Mouse (Mus musculus) spleen, postnatal 14 days (tissue): Measurements from ENCODE around the gene Ccdc175.

Source experiments
- DNase-seq, 2 experiments: peaks; one replicate each; pipeline ENCODE4 v3.0.0; 2021 to 2022; ENCODE audit warnings: low spot score in 2 of 2

The Ccdc175 gene

DNA sequence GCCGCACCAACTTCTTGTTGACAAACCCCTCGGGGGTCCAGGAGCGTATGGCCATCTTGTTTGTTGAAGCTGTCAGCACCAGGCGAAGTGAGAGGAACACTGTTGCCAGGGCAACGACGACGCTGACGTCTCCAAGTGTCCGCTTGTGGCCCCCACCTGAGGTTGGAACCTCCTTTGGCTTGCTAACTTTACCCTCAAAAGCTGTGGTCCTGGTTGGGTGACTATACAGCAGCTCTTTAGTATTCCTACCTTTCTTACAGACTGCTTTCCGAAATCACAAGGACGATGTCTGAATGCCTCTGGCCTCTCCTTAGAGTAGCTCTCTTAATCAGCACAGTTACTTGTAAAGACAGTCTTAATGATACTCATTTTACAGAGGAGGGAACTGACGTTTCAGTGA lies at the start of gene Ccdc175:
Gene Ccdc175 (minus strand): TSS at position 101 of the 400 bp plus-strand sequence.
- no peak for DNase-seq

DNA sequence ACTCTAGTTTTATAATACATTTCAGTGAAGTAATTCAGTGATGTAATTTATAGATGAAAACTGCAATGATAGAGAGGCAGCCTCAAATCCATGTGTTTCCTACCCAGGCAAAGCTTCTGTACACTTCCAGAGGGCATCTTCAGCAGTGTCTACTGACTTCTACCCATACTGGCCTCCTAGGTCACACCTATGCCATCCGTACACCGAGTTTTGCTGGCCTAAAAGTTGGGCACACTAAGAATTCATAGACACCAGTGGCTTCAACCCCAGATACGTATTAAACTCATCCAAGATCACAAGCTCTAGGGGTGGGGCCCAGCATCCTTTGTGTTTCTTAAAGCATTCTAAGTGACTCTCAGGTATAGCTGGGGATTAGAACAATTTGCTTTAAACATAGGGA lies 49.3 kb upstream of the Ccdc175 start:
- DNase-seq, result no peak

DNA sequence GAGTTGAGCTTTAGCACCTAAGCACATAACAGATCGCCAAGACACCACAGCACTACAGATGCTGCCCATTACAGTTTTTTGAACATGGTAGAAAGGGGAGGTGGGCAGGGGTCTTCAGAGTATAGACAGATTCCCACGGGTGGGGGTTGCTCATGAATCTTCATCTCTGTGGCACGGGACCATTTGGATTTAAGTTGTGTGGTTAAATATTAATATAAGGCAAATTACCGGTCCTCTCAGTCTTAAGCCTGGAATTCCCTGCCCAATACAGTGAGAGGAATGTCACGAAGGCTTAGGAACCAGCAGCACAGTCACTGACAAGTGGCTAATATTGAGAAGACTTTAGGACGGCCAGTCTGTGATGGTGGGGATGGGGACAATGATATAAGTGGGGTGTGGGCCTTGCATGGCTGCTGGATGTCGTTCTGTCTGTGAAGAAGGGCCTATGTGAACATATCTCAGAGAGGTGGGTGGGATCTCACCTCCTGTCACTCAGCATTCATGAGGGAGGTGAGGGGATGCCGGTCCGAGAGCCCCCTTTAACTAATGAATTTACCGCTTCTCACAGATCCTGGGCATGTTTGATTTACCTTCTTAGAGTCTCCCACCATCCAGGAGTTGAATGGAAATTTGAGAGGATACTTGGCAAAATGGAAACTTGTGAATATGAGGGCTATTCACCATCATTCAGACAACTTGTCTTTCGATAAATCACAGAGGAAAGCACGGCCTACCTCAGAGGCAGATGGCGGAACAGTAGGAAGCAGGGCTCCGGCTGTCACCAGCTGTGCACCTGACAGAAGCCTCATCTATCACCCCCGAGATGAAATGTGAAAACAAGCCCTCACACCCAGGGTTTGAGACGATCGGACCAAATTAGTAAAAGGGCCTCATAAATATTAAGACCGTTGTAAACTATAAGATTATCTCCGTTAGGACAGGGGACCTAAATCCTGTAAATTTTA lies 48.3 kb upstream of the Ccdc175 start:
- no peak for DNase-seq

DNA sequence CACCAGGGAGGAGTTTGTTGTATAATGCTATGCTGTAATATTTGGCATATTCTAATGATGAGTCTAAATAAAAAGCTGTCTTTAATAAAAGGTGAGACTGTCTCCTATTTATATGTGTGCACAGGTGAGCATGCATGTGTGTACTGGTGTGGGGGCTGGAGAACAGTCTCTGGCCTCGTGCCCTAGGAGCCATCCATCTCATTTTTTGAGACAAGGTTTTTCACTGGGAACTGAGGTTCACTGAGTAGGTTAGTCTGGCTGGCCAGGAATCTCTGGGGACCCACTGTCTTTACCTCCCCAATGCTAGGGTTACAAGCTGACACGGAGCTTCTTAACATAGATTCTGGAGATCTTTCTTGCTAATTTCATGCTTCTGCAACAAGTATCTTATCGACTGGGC lies 47.3 kb upstream of the Ccdc175 start:
- DNase-seq, result no peak

DNA sequence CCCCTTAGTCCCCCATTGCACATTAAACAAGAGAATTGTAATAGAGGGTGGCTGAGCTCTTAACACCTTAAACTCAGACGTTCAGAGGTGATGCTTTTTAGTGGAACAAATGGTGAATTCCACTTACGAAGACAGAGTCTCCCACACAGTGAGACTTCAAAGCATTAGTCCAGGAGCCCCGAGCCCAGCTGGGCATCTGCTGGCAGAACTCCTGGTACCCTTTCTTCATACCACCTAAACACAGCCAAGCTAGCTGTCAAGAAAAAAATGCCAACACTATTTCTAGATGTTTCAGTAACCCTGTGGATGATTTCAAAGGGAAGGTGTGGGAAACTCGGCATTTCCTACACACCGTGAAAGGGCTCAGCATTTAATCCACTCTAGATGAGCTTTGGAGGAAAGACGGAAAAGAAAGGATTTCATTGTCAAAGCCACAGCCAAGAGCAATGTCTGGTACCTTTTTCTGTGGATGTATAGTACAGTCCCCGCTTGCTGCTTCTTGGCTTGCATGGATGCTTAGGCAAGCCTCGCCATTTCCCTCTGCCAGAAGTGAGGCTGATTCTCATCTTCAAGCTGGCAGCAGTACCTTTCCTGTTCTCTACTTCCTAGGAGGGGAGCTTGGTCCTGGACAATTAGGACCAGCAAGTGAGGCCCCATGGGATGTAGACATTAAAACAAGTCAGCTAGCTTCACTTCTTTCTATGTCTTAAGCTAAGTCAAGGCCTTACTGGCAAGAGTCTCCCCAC lies 44.8 kb upstream of the Ccdc175 start:
- DNase-seq, result no peak

DNA sequence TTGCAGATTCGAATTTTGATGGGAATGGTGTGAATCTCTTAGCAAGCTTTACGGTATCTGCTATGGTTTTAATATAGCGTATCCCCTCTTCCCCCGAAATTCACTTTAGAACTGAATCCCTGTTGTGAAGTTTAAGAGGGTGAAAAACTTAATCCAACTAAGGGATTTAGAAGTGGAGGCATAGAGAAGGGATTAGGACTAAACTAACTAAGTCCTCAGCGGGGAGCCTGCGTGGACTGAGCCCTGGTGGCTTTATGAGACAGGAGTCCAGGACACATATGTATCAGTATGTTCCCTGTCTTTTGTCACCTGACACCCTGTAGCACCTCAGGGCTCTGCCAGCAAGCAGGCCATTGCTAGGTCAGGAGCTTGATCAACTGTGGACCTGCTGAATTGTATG lies 42.9 kb upstream of the Ccdc175 start:
- no peak for DNase-seq

DNA sequence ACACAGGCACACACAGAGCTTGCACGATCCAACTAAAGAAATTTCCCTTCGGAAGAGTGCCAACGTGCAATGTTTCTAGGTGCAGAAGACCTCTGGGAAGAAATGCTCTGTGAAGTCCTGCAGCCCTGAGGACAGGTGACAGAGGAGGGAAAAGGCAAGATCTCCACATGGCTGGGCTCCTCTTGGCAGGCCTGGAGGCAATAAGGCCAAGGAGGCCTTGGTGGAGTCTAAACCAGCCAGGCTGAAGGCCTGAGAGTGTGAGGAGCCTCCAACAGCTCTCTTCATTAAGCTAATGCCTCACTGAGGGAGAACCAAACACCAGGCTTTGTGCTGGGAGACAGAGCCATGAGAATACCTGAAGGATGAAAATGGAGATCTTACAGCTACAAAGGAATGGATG lies 40.5 kb upstream of the Ccdc175 start:
- DNase-seq, result no peak

DNA sequence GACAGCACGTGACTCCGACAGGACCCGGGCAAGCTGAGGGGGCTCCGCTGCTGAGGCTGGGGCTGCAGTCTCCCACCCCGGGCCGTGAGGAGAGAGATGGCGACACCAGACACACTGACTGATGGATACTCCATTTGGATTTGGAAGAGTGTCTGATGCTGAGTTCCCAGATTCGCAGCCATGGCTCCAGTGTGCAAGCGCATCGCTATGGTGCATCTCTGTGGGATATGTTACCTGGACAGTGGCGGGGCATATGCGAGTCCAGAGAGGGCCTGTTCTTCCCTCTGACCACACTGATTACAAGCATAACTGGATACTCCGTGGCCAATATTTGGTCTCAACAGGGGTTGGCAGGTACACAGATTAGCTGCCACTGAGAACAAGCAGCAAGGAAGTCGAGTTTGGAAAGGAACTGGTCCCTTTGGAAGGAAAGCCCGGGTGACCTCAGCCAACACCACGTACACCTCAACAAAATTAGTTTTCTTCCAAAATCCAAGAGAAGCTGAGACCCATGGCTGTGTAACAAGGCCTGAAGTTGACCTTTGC lies 38.8 kb upstream of the Ccdc175 start:
- no peak for DNase-seq

DNA sequence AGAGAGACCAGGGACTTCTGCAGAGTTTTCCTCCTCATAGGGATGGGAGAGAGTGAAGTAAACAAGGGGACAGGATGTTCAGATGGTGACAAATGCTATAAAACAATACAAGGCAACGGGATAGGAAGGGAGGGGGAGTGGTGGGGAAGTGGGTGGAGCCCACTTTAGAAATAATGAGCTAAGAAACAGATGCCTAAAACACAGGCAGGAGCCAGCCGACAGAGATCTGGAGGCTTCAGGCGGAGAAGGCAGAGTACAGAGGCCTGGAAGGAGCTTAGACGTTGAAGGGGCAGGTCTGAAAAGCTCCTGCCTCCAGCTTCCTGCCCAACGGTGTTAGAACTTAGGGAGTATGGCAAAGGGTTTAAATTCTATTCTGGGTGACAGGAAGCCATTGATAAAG lies 28.7 kb upstream of the Ccdc175 start:
- DNase-seq, result no peak

DNA sequence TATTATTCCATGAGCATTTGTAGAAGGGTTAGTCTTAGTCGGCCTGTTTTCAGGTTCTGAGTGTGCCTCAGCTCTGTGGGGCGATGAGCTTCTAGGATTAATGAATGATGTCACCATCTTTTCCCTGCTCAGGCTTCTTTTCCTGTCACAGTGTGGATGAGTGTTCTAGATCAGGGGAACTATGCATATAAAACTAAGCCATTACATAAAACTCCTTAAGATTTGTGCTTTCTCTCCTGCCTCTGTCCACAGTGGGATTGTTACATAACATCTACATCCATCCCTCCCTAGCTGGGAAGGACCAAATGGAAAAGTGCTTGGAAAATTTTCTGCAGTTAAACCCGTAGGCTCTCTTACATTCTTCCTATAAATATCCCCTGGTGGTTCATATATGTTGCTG lies 16.0 kb upstream of the Ccdc175 start:
- DNase-seq, result no peak

DNA sequence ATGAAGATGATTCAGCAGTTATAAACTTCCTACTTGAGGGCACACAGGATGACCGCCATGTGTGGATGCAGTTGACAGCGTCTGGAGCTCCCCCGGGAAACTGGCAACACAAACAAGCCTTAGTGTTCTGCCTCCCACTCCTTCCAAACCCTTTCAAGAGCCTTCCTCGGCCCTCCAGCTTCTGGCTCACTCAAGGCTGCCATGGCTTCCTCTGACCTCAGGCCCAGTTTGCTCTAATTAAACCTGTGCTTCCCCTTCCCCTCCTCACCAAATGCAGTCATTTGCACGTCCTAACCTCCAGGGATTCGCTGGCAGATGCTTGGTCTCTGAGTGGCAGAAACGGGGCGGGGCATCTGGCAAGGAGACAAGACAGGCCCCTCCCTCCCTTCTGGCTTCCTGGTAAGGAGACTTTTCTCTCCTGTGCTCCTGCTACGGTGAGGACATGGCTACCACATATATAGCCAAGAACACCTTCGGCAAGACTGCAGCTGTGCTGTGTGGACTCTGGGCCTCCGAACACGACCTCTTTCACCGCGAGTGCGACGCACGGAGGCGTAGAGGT lies 13.2 kb upstream of the Ccdc175 start:
- no peak for DNase-seq

DNA sequence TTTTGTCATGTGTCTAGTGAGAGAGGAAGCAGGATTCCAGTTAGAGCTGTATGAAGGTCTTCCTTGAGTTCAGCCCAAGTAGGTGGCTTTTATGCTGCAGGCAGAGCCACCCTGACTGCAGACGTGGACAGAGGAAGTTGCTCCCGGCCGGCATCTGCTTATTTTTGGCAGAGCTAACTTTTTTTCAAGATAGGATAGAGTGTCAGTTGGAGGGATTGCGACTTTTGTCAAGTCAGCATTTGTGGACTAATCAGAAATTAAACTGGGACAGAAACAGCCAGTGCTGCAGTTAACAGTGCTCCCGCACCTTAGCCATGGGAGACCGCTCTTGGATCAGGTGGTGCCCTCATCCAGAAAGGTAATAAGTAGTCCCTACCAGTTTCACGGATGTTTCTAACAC lies 12.6 kb upstream of the Ccdc175 start:
- DNase-seq, result no peak

DNA sequence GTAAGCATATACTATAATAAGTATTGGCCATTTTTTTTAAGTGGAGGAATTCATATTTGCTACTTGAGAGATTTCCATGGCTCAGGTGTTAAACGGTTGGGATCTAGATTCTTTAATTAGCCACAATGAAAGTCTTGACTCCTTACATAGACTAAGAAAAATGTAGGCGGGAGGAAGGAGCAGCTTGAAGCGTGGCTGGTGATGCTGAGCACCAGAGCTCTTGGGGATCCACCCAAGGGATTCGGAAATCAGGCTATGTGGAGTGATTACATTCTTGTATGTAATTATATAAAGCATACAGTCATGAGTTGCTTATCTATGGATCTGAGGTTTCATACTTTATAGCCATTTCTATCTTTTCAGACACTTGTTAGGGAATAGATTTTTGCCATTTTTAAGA lies 5.3 kb downstream of the Ccdc175 start:
- DNase-seq, result no peak

DNA sequence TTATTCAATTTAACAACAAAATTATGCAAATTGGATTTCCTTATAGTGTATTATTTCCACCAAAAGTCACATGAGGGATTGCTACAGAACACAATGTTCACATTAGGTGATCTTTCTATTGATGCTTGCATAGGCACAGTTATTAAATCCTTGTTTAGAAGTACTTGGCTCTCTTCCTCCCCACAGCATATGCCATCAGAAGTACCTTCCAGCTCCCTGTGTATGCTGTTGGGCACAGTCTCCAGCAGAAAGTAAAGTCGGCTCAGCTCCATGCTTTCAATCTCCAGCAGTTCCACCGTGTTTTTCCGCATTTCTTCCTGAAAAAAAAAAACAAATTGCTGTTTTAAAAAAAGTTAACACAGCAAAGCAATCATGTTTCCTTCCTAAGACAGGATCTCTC lies 6.5 kb downstream of the Ccdc175 start:
- no peak for DNase-seq

DNA sequence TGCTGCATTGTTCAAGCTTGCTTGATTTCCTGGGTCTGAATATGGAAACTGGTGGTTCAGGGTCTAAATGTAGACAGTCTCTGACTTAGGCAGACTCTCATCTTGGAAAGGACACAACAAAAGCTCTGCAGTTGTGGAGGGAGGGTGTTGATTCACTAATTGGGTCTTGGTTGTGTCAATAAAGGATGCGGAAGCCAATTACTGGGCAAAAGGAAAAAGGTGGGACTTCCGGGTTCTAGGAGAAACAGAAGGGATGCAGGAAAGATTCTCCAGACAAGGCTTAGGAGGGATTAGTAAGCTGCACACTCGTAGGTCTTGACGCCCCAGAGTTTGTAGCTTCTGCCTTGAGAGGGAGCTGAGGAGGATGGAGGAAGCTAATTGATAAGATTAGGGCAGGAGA lies 26.4 kb downstream of the Ccdc175 start:
- no peak for DNase-seq

DNA sequence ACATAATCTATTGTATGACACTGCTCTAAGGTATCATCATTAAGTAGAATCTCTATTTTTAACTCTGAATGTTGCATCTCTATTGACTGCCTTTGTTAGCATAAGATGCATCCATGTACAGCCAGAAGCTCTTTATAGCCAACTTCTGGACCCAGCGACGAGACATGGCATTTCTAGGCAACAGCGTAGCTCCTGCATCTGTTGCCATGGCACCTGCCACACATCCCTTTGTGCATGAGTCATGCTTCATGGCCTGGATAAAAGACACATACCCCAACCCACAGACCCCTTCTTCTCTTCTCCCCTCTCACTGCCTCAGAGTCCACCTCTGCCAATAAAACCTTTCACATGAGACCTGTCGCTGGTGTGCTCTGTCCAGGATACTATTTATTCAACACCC lies 34.0 kb downstream of the Ccdc175 start:
- no peak for DNase-seq

DNA sequence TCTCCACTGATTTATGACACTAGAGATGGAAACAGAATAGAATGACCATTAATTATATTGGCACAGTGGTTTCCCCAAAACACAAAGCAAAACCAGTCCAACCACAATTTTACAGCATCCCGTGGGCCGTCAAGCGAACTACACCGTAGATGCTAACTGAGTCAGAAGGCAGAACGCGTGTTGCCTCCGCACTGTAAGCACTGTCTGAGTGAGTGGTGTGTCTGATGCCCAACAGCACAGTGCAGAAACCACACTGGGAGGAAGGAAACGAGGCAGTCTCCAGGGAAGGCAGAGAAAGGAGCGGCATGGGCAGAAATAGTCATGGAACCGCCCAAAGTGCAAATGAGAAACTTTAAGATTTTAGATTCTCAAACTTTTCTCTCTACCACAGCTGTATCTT lies 55.6 kb downstream of the Ccdc175 start:
- no peak for DNase-seq

DNA sequence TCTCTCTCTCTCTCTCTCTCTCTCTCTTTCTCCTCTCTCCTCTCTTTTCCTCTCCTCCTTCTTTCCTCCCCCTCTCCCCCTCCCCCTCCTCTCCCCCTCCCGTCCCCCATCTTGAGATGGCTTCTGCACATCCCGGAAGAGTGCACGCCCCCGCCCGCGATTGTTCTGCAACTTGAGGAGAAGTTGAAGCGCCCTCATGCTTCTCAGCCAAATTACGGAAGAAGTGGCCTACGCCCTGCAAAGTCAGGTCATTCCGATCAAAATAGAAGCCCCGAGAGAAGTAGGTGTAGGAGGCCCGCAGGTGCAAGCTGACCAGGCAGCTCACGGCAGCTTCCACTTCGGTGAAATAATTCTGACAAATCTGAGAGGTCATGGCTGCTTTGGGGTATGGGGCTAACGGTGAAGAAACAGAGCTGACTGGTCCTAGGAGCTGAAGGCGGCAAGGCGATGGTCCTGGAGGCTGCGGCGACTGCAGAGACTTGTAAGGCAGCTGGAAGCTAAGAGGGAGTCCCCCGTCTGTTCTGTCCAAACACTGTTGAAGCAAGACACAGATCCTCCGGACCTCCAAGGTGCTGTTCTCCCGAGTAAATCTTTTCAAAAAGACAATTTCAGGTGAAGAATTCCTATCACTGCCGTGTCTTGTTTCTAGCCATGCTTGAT lies 69.0 kb downstream of the Ccdc175 start:
- no peak for DNase-seq

DNA sequence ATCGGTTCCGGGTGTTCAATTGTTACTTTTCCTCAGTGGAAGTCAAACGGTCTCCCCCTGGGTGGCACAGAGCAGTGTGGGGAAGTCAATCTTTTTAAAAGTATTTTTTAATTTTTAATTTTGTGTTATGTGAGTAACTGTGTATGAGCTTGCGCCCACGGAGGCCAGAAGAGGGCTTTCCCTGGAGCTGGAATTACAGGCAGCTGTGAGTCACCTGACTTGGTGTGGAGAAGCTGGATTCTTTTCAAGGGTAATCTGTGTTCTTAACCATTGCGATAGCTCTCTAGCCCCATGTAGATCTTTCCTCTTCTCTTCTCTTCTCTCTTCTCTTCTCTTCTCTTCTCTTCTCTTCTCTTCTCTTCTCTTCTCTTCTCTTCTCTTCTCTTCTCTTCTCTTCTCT lies 69.7 kb downstream of the Ccdc175 start:
- DNase-seq, result no peak

DNA sequence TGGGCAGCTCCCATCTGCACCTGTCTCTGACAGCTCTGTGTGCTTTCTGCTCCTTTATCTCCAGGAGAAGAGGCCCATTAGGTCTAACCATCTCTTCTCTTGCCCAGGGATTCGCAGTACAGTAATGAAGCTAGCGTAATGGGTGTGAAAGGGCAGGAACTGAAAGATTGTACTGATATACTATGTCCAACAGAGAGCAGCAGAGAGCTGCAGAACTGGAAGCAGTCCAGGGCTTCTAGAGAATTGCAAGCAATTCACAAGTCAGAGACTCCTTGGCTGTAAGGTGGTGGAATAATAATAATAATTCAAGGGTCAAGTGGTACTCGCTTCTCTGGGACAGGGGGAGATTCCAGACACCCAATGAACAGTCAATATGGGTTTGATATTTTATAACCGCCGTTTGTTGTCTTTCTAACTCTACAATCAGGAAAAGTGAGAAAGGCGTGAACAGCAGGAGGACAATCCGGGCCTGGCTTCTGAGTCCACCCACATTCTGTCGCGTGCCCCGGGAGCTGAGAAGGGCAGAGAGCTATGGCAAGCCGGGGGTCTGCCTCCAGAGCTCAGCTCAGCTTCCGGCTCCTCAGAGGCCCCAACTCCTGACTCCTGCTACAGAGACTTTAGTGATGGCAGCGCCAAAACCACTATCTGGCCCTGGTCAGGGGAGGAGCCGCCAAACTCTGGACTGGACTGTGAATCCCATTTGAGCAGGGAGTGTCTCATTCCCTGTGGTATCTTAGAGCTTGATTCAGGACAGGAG lies 80.1 kb downstream of the Ccdc175 start:
- DNase-seq, result no peak

DNA sequence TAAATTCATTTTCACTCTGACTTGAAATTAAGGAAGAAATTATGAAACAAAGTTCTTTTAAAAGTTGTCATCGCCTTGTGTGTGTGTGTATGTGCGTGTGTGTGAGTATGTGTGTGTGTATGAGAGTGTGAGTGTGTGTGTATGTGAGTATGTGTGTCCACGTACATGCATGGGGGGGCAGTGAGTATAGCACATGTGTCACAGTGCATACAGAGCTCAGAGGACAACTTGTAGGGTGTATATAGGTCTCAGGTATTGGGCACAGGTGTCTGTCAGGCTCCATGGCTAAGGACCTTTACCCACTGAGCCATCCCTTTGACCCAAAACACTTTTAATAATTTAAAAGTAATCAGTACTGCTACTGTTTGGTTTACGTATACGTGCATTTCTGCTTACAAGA lies 80.8 kb downstream of the Ccdc175 start:
- no peak for DNase-seq
